8 mouse cellular contexts compared by ENCODE assay signal in the genomic region with DNA sequence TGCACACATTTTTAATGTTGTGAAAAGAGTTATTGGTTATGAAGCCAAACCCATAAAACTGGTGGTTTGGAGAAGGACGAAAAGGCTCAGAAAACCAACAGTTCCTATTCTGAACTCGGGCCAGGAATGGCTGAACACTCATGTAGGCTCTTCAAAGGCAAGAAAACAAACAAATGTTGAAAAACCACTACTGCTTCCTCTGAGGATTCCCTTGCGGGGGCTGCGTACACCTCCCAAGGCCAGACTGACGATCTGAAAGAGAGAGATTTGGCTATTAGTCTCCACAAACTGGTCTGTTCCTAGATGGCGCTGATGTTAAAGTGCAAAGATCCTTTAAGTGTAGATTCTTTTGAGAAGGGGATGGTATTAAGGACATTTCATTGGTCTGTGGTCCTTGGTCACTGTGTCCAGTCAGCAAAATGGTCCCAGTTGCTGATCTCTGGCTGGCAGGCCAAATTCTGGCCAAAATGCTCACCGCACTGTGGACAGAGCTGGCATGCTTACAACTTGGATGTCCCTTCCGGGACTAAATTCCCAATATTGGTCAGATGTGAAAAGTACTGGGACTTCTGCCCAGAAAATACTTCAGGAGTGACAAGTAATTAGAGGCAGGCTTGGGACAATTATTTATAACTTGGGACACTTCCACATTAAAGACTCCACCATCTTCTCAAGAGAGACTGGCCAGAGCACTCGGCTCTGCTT. TPM values are rescaled to one million over a fixed set of nuclear protein-coding genes. Genes with fewer than 3 reads are reported as not detected.
DNase-seq lines count a peak whose midpoint lies in the region.

No protein-coding gene starts in this region.

- DNase-seq in adrenal gland, postnatal 10 days = peak; percentile 68
- DNase-seq in adrenal gland, adult 8-10 months = no peak
- DNase-seq in right cerebral cortex, adult 18-20 months = peak; percentile 7
- DNase-seq in right cerebral cortex, postnatal 14 days = no peak
- DNase-seq in kidney, postnatal 25 days = peak; percentile 33 to 55
- peak; percentile 75 for DNase-seq in skeletal muscle tissue, adult 2 months (ENCODE audit: low read depth, low spot score)
- DNase-seq in frontal cortex, postnatal 25 days (ENCODE audit: low spot score in 2 of 2) = no peak
- DNase-seq in urinary bladder, postnatal 25 days (ENCODE audit: low spot score) = no peak

RNA-seq across cellular contexts. Expression of gene Dmp1, which starts 37.4 kb away (rescaled TPM):
- 1 to 10 TPM in 1 of 2 experiments, under 1 TPM in 1; 0.18 to 8.6 TPM for total RNA-seq in adrenal gland, postnatal 10 days (2021)
- under 1 TPM in 2 of 4 experiments, not detected in 2; 0.10 to 0.12 TPM for total RNA-seq in adrenal gland, adult 8-10 months (2022)

RNA-seq across cellular contexts. Expression of gene Ibsp, which starts 59.1 kb away (rescaled TPM):
- total RNA-seq in adrenal gland, postnatal 10 days (2021) = 10 to 100 TPM in 1 of 2 experiments, not detected in 1; 16.2 TPM
- total RNA-seq in adrenal gland, adult 8-10 months (2022) = under 1 TPM in 2 of 4 experiments, not detected in 2; 0.12 to 0.35 TPM

Comparison
In these comparisons a context has a peak if more than half of its experiments do, and no peak if none do; other contexts are left out.
1. DNase-seq: peak in adrenal gland, postnatal 10 days (single experiment), right cerebral cortex, adult 18-20 months (single experiment), kidney, postnatal 25 days (2 of 2) and skeletal muscle tissue, adult 2 months (single experiment); none in adrenal gland, adult 8-10 months (single experiment), right cerebral cortex, postnatal 14 days (single experiment), frontal cortex, postnatal 25 days (0 of 2) and urinary bladder, postnatal 25 days (single experiment).